Mouse (Mus musculus): ENCODE results near the gene Lrrc1. TPM values are rescaled to one million over a fixed set of nuclear protein-coding genes. Genes with fewer than 3 reads are reported as not detected.

The Lrrc1 gene
- polyA plus RNA-seq, 1 experiment = 34.0 TPM

GRCm38 (mm10) chr9:77480001-77480400 is 64.7 kb downstream of the Lrrc1 start:
- no peaks in the 10 kb centered on the region for H3K4me1 ChIP-seq (ENCODE audit: control insufficient read depth, insufficient read depth, low read length)
- no peak for DNase-seq
- 56% methylated on average over 7 of the region's 7 CpGs for WGBS
- no peak overlapping the region for H3K4me3 ChIP-seq (ENCODE audit: insufficient read depth, low read depth, low read length)
- no peak for TF ChIP-seq POLR2A (IDR thresholded peaks at IDR 0.05; ENCODE audit: low read depth, low read length)
- no peak for TF ChIP-seq CTCF (conservative IDR thresholded peaks at IDR 0.05; ENCODE audit: insufficient read depth, insufficient read length, low read depth, low read length)
- no peak overlapping the region for H3K27ac ChIP-seq (ENCODE audit: insufficient read depth, low read depth, low read length)
- H3K36me3 ChIP-seq (ENCODE audit: control insufficient read depth, insufficient read depth, low read length) = no peaks in the 10 kb centered on the region
- H3K27me3 ChIP-seq (replicated peaks; ENCODE audit: control insufficient read depth, insufficient read depth, low read length) = no peaks in the 10 kb centered on the region

GRCm38 (mm10) chr9:77478166-77478920 is 66.3 kb downstream of the Lrrc1 start:
- Histone ChIP-seq H3K4me3 (ENCODE audit: insufficient read depth, low read depth, low read length) (no peak overlapping the region), H3K36me3 (ENCODE audit: control insufficient read depth, insufficient read depth, low read length) (no peaks in the 10 kb centered on the region), H3K27ac (ENCODE audit: insufficient read depth, low read depth, low read length) (no peak overlapping the region), H3K27me3 (replicated peaks; ENCODE audit: control insufficient read depth, insufficient read depth, low read length) (no peaks in the 10 kb centered on the region), H3K4me1 (ENCODE audit: control insufficient read depth, insufficient read depth, low read length) (no peaks in the 10 kb centered on the region)
- 78% methylated on average over 10 of the region's 10 CpGs for WGBS
- no peak for DNase-seq
- TF ChIP-seq POLR2A (IDR thresholded peaks at IDR 0.05; ENCODE audit: low read depth, low read length) (no peak), CTCF (conservative IDR thresholded peaks at IDR 0.05; ENCODE audit: insufficient read depth, insufficient read length, low read depth, low read length) (no peak)

- Histone ChIP-seq H3K27me3 (replicated peaks; ENCODE audit: control insufficient read depth, insufficient read depth, low read length) (no peaks in the 10 kb centered on the region), H3K36me3 (ENCODE audit: control insufficient read depth, insufficient read depth, low read length) (no peaks in the 10 kb centered on the region), H3K4me1 (ENCODE audit: control insufficient read depth, insufficient read depth, low read length) (peaks cover 17% of the 10 kb centered on the region; the same call in 1 of the 2 replicates), H3K4me3 (ENCODE audit: insufficient read depth, low read depth, low read length) (no peak overlapping the region), H3K27ac (ENCODE audit: insufficient read depth, low read depth, low read length) (no peak overlapping the region)
- no peak for DNase-seq
- WGBS = 63% methylated on average over 4 of the region's 4 CpGs
- TF ChIP-seq CTCF (conservative IDR thresholded peaks at IDR 0.05; ENCODE audit: insufficient read depth, insufficient read length, low read depth, low read length) = no peak
- TF ChIP-seq POLR2A (IDR thresholded peaks at IDR 0.05; ENCODE audit: low read depth, low read length) = no peak
These were observed 70.1 kb downstream of the Lrrc1 start for GRCm38 (mm10) chr9:77474535-77474934.

GRCm38 (mm10) chr9:77472557-77472956 is 72.1 kb downstream of the Lrrc1 start:
- 59% methylated on average over 8 of the region's 8 CpGs for WGBS
- Histone ChIP-seq H3K27me3 (replicated peaks; ENCODE audit: control insufficient read depth, insufficient read depth, low read length) (no peaks in the 10 kb centered on the region), H3K4me3 (ENCODE audit: insufficient read depth, low read depth, low read length) (no peak overlapping the region), H3K27ac (ENCODE audit: insufficient read depth, low read depth, low read length) (no peak overlapping the region), H3K36me3 (ENCODE audit: control insufficient read depth, insufficient read depth, low read length) (no peaks in the 10 kb centered on the region), H3K4me1 (ENCODE audit: control insufficient read depth, insufficient read depth, low read length) (peaks cover 17% of the 10 kb centered on the region; the same call in 1 of the 2 replicates)
- no peak for TF ChIP-seq CTCF (conservative IDR thresholded peaks at IDR 0.05; ENCODE audit: insufficient read depth, insufficient read length, low read depth, low read length)
- no peak for TF ChIP-seq POLR2A (IDR thresholded peaks at IDR 0.05; ENCODE audit: low read depth, low read length)
- DNase-seq = no peak

GRCm38 (mm10) chr9:77471646-77472220 is 72.9 kb downstream of the Lrrc1 start:
- H3K4me1 ChIP-seq (ENCODE audit: control insufficient read depth, insufficient read depth, low read length) = peaks cover 17% of the 10 kb centered on the region; the same call in 1 of the 2 replicates
- no peaks in the 10 kb centered on the region for H3K36me3 ChIP-seq (ENCODE audit: control insufficient read depth, insufficient read depth, low read length)
- no peak overlapping the region for H3K4me3 ChIP-seq (ENCODE audit: insufficient read depth, low read depth, low read length)
- H3K27ac ChIP-seq (ENCODE audit: insufficient read depth, low read depth, low read length) = no peak overlapping the region
- WGBS = 50% methylated on average over 12 of the region's 12 CpGs
- H3K27me3 ChIP-seq (replicated peaks; ENCODE audit: control insufficient read depth, insufficient read depth, low read length) = no peaks in the 10 kb centered on the region
- DNase-seq = peak; percentile 25
- TF ChIP-seq POLR2A (IDR thresholded peaks at IDR 0.05; ENCODE audit: low read depth, low read length) (no peak), CTCF (conservative IDR thresholded peaks at IDR 0.05; ENCODE audit: insufficient read depth, insufficient read length, low read depth, low read length) (no peak)

GRCm38 (mm10) chr9:77469791-77470607 is 74.7 kb downstream of the Lrrc1 start:
- peak; percentile 48 for DNase-seq
- 34% methylated on average over 20 of the region's 20 CpGs for whole genome bisulfite sequencing
- Histone ChIP-seq H3K4me3 (ENCODE audit: insufficient read depth, low read depth, low read length) (no peak overlapping the region), H3K4me1 (ENCODE audit: control insufficient read depth, insufficient read depth, low read length) (peaks cover 17% of the 10 kb centered on the region; the same call in 1 of the 2 replicates), H3K27ac (ENCODE audit: insufficient read depth, low read depth, low read length) (no peak overlapping the region), H3K27me3 (replicated peaks; ENCODE audit: control insufficient read depth, insufficient read depth, low read length) (no peaks in the 10 kb centered on the region), H3K36me3 (ENCODE audit: control insufficient read depth, insufficient read depth, low read length) (no peaks in the 10 kb centered on the region)
- TF ChIP-seq CTCF (conservative IDR thresholded peaks at IDR 0.05; ENCODE audit: insufficient read depth, insufficient read length, low read depth, low read length) (no peak), POLR2A (IDR thresholded peaks at IDR 0.05; ENCODE audit: low read depth, low read length) (no peak)

Data from kidney, adult 2 months (tissue).